Mouse (Mus musculus) left cerebral cortex, adult 11 months (tissue): ENCODE results near the gene Gm37240.

Experiments
- DNase-seq: peaks from one replicate; pipeline ENCODE4 v3.0.0; 2022; ENCODE audit warnings: low spot score

The Gm37240 gene

DNA sequence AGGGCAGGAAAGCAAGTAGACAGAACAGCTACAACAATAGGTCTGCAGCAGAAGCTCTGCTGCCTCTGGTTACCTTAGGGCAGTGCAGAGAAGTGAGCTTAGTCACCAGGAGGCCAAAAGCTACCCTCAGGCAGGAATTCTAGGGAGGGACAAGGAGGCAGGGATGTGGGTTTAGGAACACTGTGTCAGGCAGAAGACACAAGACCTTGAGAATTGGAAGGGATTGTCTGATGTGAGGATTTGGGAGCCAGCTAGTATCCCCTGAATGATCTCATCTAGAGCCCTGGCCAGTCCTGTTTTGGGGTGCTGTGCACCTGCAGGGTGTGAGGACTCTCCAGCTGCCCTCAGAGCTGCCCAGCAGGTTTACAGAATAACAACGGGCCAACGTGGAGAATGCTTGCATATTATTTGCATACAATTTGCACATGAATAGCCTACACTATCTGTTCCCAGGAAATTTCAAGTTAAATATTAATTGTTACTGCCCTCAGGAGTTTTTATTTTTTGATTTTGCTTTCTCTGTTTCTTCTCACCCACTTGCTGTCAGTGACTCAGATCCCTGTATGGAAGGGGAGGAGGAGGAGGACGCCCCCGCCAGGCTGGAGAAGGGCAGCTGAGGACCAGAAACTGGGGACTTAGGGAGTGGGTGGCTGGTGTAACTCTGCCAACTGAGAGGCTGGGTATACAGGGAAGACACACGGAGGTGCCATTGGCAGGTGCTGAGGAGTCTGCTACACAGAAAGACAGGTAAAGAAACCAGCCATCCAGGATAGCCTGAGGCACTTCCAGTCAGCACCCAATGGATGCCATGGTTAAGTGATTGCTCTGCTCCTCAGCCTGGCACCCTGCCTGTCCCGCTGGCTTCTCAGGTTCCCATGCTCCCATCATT lies 862.3 kb downstream of the Gm37240 start:
- peak; percentile 47 for DNase-seq

GRCm38 (mm10) chr3:85024237-85024636 lies 863.1 kb downstream of the Gm37240 start:
- no peak for DNase-seq

DNA sequence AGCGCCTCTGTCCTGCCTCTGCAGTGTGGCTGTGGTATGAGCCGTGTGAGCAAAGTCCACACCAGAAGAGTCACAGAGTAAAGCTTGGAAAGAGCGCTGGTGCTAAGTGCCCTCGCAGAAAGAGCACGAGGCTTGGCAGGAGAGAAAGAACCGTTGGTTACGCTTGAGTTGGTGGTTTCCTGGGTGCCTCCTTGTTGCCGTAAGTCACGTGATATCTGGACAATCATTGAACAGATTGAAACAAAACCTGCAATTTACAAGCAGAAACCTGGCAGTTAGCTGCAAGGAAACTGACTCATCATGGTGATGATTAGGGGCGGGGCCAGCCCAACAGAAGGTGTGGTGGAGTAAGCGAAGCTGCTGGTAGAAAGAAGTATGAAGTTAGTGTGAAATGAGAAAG lies 864.5 kb downstream of the Gm37240 start:
- DNase-seq: no peak

- DNase-seq: no peak
Observed at GRCm38 (mm10) chr3:85021816-85022215, 865.5 kb downstream of the Gm37240 start.

- DNase-seq: peak; percentile 66
Observed at GRCm38 (mm10) chr3:85020137-85020536, 867.2 kb downstream of the Gm37240 start.

GRCm38 (mm10) chr3:85015667-85016066 lies 871.7 kb downstream of the Gm37240 start:
- DNase-seq: peak; percentile 60

DNA sequence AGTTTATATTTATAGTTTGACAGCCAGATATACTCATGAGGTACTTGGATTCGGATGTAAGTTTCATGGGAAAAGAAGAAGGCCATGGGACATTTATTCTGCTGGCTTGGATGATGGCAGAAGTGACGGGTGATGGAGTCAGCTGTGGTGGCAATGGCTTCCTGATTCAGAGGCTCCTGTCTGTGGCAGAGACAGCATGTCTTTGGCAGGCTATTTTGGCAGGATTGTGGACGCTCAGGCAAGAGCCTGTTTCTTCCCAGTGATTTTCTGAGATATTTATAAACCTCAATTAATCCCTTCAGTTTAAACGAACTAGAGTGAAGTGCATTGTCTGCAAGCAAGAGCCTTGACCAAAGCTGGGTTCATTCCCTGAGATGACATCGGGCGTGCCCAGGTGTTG lies 874.4 kb downstream of the Gm37240 start:
- DNase-seq: no peak

GRCm38 (mm10) chr3:85005257-85005656 lies 882.1 kb downstream of the Gm37240 start:
- DNase-seq: no peak

DNA sequence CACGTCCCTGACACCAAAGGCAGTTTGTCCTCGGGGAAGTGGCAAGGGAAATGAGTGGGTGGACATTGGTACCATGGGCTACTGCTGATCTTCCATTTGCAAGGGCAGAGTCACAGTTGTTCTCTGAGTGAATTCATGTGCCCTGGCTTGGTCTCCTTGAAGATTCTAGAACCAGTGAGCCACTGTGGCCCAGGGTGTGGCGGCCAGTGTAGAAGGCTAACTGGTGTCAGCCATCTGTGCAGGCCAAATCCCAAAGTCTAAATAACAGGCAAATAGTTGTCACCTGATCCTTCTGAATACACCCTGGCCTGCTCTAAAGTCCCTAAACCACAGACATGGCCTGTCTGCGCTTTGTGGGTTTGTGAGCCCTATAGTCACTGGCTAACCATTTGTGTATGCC lies 898.4 kb downstream of the Gm37240 start:
- no peak for DNase-seq

GRCm38 (mm10) chr3:84985121-84985625 lies 902.1 kb downstream of the Gm37240 start:
- DNase-seq: peak; percentile 70

GRCm38 (mm10) chr3:84982688-84983087 lies 904.6 kb downstream of the Gm37240 start:
- no peak for DNase-seq

DNA sequence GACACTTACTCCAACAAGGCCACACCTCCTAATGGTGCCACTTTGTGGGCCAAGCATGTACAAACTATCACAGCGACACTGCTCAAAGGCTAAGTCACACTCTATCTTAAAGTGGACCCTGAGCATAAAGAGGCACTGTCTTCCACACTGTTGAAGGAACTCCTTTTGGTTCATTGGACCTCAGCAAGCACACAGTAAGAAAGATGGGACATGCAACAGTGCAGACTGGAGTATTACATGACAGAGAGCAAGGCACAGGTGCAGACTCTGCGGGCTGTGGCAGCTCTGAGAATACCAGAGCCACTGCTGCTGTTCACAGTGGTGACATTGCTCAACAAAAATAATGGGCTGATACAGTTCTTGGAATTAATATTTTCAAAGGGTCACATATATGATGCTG lies 907.2 kb downstream of the Gm37240 start:
- DNase-seq: no peak

DNA sequence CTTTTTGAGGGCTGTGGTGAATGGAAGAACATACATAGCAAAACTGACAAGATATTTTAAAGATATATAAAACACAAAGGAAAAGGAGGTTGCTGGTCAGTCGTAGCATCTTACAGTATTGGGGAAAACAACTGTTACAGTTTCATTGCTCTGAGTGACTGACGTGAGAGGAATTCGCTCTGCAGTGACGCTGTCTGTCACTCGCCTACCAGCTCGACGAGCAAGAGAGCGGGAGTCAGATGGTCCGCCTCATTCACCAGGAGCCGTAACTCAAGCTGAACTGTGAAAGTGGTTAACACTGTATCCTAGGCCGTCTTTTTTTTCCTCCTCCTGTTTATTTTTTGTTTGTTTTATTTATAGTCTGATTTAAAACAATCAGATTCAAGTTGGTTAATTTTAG lies 908.6 kb downstream of the Gm37240 start:
- DNase-seq: no peak

- DNase-seq: no peak
Observed at GRCm38 (mm10) chr3:84974193-84974592, 913.1 kb downstream of the Gm37240 start.

DNA sequence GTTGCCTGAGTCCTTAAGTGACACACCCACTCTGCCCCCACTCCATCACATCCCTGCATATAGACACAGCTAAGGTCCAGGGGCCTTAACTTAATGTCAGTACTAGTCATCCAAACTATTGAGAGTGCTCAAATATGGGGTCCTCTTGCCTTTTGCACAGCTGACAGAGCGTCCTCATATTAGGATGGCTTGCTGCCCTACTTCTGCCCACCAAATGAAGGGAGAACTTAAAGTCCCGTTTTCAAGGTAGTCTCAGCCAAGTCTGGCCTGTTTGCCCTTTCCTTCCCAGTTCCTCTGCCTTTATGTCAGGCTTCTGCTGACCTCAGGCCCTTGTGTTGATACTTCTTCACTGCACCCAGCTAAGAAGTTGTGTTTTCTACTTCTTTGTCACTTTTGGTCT lies 914.4 kb downstream of the Gm37240 start:
- DNase-seq: no peak

DNA sequence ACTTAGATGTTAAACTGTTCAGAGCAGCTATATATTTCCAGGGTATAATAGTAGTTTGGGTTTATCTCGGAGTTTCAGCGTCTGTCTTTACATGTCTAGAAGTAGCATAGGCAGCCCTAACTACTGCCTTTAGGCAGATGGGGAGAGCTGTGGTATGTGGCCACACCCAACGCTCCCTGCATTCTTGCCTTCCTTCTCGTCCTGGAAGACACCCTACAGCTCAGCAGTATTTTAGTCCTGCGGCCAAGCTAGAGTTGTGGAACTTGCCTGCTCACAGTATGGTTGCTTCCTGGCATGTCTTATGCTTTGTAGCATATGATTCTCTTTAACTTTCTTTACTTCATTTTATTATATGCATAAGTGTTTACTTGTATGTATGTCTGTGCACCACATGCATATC lies 915.8 kb downstream of the Gm37240 start:
- no peak for DNase-seq

DNA sequence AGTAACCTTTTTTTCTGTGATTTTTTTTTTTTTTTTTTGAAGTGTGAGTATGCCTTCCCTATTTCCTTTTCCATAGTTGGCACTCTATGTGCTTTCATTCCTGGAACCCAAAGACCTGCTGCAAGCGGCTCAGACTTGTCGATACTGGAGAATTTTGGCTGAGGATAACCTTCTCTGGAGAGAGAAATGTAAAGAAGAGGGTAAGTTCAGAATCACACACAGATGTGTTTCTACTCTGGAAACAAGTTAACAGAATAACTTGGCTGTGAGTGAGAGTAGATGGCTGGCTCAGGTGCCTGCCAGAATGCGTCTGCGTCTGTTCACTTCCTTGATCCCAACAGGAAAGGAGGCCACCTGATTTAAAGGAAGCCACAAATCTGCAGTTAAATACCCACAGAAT lies 920.0 kb downstream of the Gm37240 start:
- DNase-seq: no peak

- no peak for DNase-seq
Observed at GRCm38 (mm10) chr3:84965156-84965555, 922.2 kb downstream of the Gm37240 start.

DNA sequence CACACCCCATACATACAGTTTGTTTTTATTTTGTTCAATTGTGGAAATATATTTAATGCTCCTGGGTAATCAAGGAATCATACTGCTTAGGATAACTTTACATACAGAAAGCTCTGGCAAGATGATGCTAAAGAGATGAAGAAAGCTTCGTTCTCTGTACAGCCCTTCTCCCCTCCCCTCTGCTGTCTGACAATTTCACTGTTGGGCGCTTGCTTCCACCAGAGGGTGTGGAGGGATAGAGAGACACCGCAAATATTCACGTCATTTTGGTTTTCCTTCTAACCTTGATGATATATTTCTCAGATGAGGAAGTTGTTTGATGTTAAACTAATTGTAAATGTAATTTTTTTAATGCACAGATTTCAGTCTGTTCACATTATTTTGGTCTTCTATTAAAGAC lies 931.5 kb downstream of the Gm37240 start:
- no peak for DNase-seq

DNA sequence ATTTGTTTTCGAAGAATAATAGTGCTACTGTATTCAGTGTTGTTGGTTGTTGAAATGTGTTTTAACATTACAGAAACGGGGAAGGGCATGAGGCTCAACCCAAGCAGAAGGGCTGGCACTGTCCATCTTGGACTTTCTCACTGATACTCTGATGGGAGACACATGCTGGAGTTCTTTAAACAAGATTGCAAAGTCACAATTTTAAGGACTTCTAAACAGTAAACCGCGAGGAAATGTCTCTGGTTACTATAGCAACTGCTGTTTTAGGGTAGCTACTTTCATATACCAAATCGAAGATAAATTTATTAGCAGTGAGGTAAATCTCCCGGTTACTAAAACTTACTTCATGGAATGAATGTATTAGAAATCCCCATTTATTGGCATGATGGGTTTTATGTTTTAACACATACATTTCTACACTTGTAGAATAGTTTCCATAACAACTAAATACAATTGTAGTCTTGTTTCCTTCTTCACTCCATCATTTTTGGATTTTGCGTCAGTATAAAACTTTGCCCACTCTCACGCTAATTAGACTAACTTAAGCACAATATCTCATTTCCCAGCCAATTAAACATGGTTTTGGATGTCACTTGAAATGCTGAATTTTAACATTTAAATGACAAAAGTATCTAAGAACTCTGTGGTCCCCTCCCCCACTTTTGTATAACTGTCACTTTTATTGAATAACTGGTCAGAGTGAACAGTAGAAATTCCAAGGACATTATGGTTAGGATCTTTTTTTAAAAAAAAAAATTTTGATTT lies 932.1 kb downstream of the Gm37240 start:
- DNase-seq: no peak

DNA sequence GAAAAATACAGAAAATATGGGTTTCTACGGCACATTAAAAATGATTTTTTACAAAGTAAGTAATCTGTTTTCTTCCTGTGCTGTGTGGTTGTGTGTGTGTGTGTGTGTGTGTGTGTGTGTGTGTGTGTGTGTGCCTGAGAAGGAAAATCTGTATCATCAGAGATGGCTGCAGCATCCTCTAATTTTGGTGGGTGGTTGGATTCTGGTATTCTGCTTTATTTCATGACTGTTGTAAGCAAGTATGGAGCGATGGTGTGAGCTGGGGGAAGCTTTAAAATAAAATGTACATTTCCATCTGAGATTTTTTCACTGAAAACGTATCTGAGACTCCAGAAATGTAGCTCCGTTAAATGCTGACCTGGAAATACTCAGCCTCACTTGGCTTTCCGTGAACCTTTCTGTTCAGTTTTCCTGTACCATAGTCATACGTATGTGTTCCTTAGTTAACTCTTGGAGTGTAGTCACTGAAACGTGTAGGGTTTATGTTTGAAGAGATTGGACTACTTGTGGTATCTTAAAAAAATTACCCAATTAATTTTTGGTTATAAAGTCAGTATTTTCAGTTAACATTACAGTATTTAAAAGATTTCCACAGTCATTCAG lies 934.6 kb downstream of the Gm37240 start:
- no peak for DNase-seq

GRCm38 (mm10) chr3:84952135-84952534 lies 935.2 kb downstream of the Gm37240 start:
- peak; percentile 73 for DNase-seq

DNA sequence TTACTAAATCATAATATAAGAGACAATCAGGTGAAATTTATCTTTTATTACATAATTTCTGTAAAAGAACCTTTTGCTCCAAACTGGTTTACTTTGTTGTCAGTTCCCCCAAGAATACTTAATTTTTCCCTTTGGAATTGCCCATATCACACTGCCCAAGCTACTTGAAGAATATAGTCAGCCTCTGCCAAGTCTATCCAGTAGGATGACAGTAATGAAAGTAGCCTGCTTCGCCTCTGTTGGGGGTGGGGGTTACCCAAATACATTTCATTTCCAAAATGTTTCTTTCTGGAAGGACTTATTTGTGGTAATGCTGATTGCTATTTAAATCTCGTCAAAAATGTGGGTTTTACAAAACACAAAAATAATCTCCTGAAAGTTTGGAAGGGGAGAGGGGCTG lies 935.6 kb downstream of the Gm37240 start:
- DNase-seq: no peak
